Mouse (Mus musculus) macrophage (primary cell): ENCODE data around the gene Slc39a2. TPM values are rescaled to one million over a fixed set of nuclear protein-coding genes. Genes with fewer than 3 reads are reported as not detected.

Experiments
- H3K27ac ChIP-seq: fragments of 350-480 bp; formaldehyde crosslinking; 2 replicates; pipeline ENCODE4 v1.9.0; 2021
- H3K36me3 ChIP-seq: fragments of 350-480 bp; formaldehyde crosslinking; 2 replicates; pipeline ENCODE4 v1.9.0; 2021; ENCODE audit errors: inconsistent target
- H3K4me3 ChIP-seq: fragments of 350-480 bp; formaldehyde crosslinking; 2 replicates; pipeline ENCODE4 v1.9.0; 2021; ENCODE audit errors: inconsistent target
- H3K79me2 ChIP-seq: fragments of 350-480 bp; formaldehyde crosslinking; 2 replicates; pipeline ENCODE4 v1.9.0; 2021; ENCODE audit errors: inconsistent target
- WGBS: methylation state at CpG from one replicate; pipeline ENCODE4 v1.1.7; 2026; ENCODE audit warnings: inconsistent platforms; ENCODE audit not compliant: missing documents; 5-methylcytosine and 5-hydroxymethylcytosine counted together
- polyA plus RNA-seq: library from polyadenylated mRNA; stranded (reverse); fragments of 250-400 nt; gene quantifications from 3 replicates; pipeline ENCODE4 v1.2.4, GENCODE M21; 2018; ENCODE audit warnings: inconsistent platforms

Gene Slc39a2
- polyA plus RNA-seq, 1 experiment from 2014 or later = 0.16 TPM

DNA sequence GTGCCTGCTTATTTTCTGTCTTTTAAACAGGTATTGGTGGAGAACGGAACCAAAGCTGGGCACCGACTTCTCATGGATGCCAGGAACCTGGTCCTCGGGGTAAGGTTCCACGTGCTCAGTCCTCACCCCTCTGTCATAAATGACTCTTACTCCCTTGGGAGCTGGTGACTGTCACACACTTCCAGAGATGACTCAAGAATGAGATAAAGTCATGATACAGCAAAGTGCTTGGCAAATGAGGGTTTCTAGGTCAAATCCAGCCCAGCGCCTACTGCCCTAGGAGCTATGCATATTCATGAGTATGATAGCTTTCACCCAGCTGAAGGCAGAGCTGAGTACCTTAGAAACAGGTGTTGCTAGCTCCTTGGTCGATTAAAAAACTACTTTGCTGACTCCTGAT, 2.9 kb upstream of the Slc39a2 start:
- H3K36me3 ChIP-seq = peaks cover 45% of the 10 kb centered on the region
- peaks cover 21% of the 10 kb centered on the region for H3K79me2 ChIP-seq
- H3K4me3 ChIP-seq = no peak overlapping the region
- H3K27ac ChIP-seq = no peak overlapping the region
- WGBS = 96% methylated on average over 6 of the region's 6 CpGs

GRCm38 (mm10) chr14:51893094-51893794, 555 bp downstream of the Slc39a2 start:
- Histone ChIP-seq H3K36me3 (peaks cover 32% of the 10 kb centered on the region), H3K4me3 (no peak overlapping the region), H3K79me2 (no peaks in the 10 kb centered on the region), H3K27ac (no peak overlapping the region)
- 93% methylated on average over 10 of the region's 10 CpGs for WGBS

DNA sequence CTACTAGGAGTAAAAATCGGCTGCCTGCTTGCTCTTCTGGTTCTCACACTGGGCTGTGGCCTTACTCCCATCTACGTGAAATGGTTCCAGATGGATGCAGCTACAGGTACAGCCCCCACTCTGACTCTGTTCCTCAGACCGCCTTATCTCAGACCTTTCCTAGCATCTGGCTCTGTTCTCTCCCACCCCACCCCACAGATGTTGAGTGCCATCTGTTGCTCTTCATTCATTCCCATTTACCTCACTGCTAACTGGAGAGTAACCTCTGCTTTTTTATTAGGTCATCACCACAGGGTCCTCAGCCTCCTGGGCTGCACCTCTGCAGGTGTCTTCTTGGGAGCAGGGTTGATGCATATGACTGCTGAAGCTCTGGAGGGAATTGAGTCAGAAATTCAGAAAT, 1.1 kb downstream of the Slc39a2 start:
- no peak overlapping the region for H3K4me3 ChIP-seq
- H3K79me2 ChIP-seq = no peaks in the 10 kb centered on the region
- H3K27ac ChIP-seq = no peak overlapping the region
- H3K36me3 ChIP-seq = peaks cover 27% of the 10 kb centered on the region
- WGBS = 96% methylated on average over 3 of the region's 3 CpGs

GRCm38 (mm10) chr14:51895071-51895470, 2.4 kb downstream of the Slc39a2 start:
- 92% methylated on average over 14 of the region's 14 CpGs for WGBS
- Histone ChIP-seq H3K79me2 (no peaks in the 10 kb centered on the region), H3K36me3 (peaks cover 15% of the 10 kb centered on the region), H3K4me3 (no peak overlapping the region), H3K27ac (no peak overlapping the region)

DNA sequence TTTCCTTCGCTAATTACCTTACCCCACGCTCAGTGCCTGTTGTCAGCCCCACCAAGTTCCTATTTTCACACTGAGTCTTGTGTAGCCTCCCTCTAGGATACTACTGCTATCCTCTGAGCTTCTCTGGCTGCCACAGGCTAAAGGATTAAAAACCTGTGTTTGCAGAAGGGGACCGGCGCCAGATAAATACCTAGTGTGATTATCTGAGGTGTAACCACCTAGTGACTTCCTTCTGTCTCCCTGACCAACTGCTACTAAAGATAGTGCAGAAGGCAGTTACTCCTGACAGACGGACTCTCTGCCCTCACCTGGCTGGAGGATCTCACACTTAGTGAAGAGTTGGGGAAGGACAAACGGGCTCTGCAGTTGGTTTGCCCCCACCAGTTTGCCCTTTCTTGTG, 3.3 kb downstream of the Slc39a2 start:
- H3K36me3 ChIP-seq = peaks cover 5% of the 10 kb centered on the region
- H3K79me2 ChIP-seq = no peaks in the 10 kb centered on the region
- no peak overlapping the region for H3K4me3 ChIP-seq
- H3K27ac ChIP-seq = no peak overlapping the region
- 82% methylated on average over 6 of the region's 6 CpGs for WGBS

GRCm38 (mm10) chr14:51896539-51897170, 4.0 kb downstream of the Slc39a2 start:
- WGBS = 90% methylated on average over 7 of the region's 8 CpGs
- Histone ChIP-seq H3K79me2 (no peaks in the 10 kb centered on the region), H3K36me3 (no peaks in the 10 kb centered on the region), H3K27ac (no peak overlapping the region), H3K4me3 (no peak overlapping the region)

GRCm38 (mm10) chr14:51899351-51899750, 6.7 kb downstream of the Slc39a2 start:
- Histone ChIP-seq H3K79me2 (no peaks in the 10 kb centered on the region), H3K4me3 (no peak overlapping the region), H3K27ac (no peak overlapping the region), H3K36me3 (no peaks in the 10 kb centered on the region)
- 95% methylated on average over 1 of the region's 1 CpGs for WGBS

GRCm38 (mm10) chr14:51902806-51903710, 10.4 kb downstream of the Slc39a2 start:
- WGBS = 71% methylated on average over 8 of the region's 9 CpGs
- no peaks in the 10 kb centered on the region for H3K36me3 ChIP-seq
- no peaks in the 10 kb centered on the region for H3K79me2 ChIP-seq
- H3K4me3 ChIP-seq = no peak overlapping the region
- H3K27ac ChIP-seq = no peak overlapping the region

DNA sequence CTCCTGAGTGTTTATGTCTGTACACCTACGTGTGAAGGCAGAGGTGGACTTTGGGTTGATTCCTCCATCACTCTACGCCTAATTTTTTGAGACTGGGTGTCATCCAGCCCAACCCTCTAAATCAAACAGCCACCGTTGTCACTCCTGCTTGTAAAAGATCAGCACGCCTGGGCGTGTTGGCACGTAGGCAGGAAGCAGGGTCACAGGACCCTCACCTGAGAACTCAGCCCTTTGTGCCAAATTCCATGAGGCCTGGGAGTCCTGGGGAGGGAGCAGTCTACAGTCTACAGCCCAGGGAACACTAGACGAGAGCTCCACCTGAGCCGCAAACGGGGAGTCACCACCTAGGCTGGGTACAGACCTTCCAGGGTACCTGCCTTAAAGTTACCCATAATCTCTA, 11.1 kb downstream of the Slc39a2 start:
- no peaks in the 10 kb centered on the region for H3K79me2 ChIP-seq
- no peak overlapping the region for H3K27ac ChIP-seq
- H3K36me3 ChIP-seq = no peaks in the 10 kb centered on the region
- 96% methylated on average over 9 of the region's 9 CpGs for WGBS
- no peak overlapping the region for H3K4me3 ChIP-seq

GRCm38 (mm10) chr14:51904706-51905105, 12.0 kb downstream of the Slc39a2 start:
- WGBS = 66% methylated on average over 7 of the region's 7 CpGs
- Histone ChIP-seq H3K27ac (no peak overlapping the region), H3K36me3 (no peaks in the 10 kb centered on the region)

GRCm38 (mm10) chr14:51906102-51906501, 13.4 kb downstream of the Slc39a2 start:
- H3K79me2 ChIP-seq = no peaks in the 10 kb centered on the region
- no peaks in the 10 kb centered on the region for H3K36me3 ChIP-seq
- 93% methylated on average over 11 of the region's 11 CpGs for WGBS
- no peak overlapping the region for H3K27ac ChIP-seq
- H3K4me3 ChIP-seq = no peak overlapping the region

More at GRCm38 (mm10) chr14:51904706-51905105, 12.0 kb downstream of the Slc39a2 start:
- H3K79me2 ChIP-seq = no peaks in the 10 kb centered on the region
- no peak overlapping the region for H3K4me3 ChIP-seq

DNA sequence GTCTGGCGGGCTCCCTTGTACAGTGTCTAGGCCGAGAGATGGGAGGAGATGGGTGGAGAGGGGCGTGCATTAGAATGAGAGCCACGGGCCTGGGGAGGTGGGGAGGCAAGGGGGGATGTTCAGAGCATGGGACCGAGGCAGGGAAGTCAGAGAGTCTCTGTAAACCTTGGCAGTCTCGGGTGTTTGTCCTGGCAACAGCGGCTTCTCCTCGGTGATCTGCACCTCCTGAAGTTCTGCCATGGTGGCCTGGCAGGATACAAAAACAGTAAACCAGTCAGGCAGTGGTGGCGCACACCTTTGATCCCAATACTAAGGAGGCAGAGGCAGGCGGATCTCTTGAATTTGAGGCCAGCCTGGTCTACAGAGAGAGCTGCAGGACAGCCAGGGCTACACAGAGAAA, 18.6 kb downstream of the Slc39a2 start:
- 88% methylated on average over 10 of the region's 10 CpGs for WGBS
- H3K79me2 ChIP-seq = no peaks in the 10 kb centered on the region
- H3K27ac ChIP-seq = no peak overlapping the region
- H3K4me3 ChIP-seq = no peak overlapping the region
- no peaks in the 10 kb centered on the region for H3K36me3 ChIP-seq

GRCm38 (mm10) chr14:51912391-51913061, 19.8 kb downstream of the Slc39a2 start:
- Histone ChIP-seq H3K4me3 (no peak overlapping the region), H3K79me2 (no peaks in the 10 kb centered on the region), H3K36me3 (no peaks in the 10 kb centered on the region), H3K27ac (no peak overlapping the region)
- 31% methylated on average over 14 of the region's 14 CpGs for WGBS
